Mouse (Mus musculus) G1E (cell line): Measurements from ENCODE around the gene 4930451I11Rik. TPM values are rescaled to one million over a fixed set of nuclear protein-coding genes. Genes with fewer than 3 reads are reported as not detected.
A peak's percentile ranks its signal among the peaks of the same experiment; 100 is the strongest.

Experiments
- ATAC-seq: 2 replicates; pipeline ENCODE4 v1.8.0; 2016; ENCODE audit warnings: mild to moderate bottlenecking; ENCODE audit not compliant: insufficient number of reproducible peaks, poor library complexity, low FRiP score, severe bottlenecking; ENCODE audit errors: extremely low read depth
- DNase-seq: peaks from one replicate; pipeline ENCODE4 v3.0.0; 2012; ENCODE audit warnings: low spot score
- H3K27me3 ChIP-seq: 2 replicates; pipeline ENCODE4 v1.6.1; 2012; ENCODE audit warnings: mild to moderate bottlenecking, low read length, inconsistent platforms; ENCODE audit not compliant: insufficient read depth
- H3K36me3 ChIP-seq: replicated peaks from 2 replicates; pipeline ENCODE3; 2012; ENCODE audit warnings: mild to moderate bottlenecking, inconsistent platforms
- H3K4me1 ChIP-seq: 2 replicates; pipeline ENCODE4 v1.6.1; 2012; ENCODE audit warnings: low read depth, low read length, inconsistent platforms, mixed read lengths; ENCODE audit not compliant: insufficient read depth
- H3K4me3 ChIP-seq: 2 replicates; pipeline ENCODE4 v1.5.1; 2012; ENCODE audit warnings: low read depth, mild to moderate bottlenecking, inconsistent platforms, low read length, moderate library complexity, mixed read lengths
- H3K9me3 ChIP-seq: replicated peaks from 2 replicates; pipeline ENCODE4 v1.6.1; 2012; ENCODE audit warnings: inconsistent platforms
- CTCF ChIP-seq: IDR thresholded peaks from 2 replicates; pipeline ENCODE4 v1.5.1; 2012; ENCODE audit warnings: low read depth, low read length, inconsistent platforms, mixed read lengths
- GATA1 ChIP-seq: IDR thresholded peaks from 2 replicates; pipeline ENCODE4 v1.6.1; 2012; ENCODE audit warnings: borderline replicate concordance, low read length, inconsistent platforms, mixed read lengths
- GATA2 ChIP-seq: IDR thresholded peaks from 2 replicates; pipeline ENCODE4 v1.6.1; 2012; ENCODE audit warnings: low read depth, low read length, inconsistent platforms, borderline replicate concordance
- POLR2AphosphoS5 ChIP-seq: IDR thresholded peaks from 2 replicates; pipeline ENCODE4 v1.6.1; 2012; ENCODE audit warnings: low read depth, low read length, inconsistent platforms; ENCODE audit not compliant: insufficient replicate concordance
- TAL1 ChIP-seq: conservative IDR thresholded peaks from 2 replicates; pipeline ENCODE4 v1.6.1; 2012; ENCODE audit warnings: low read depth, low read length, inconsistent platforms, mixed read lengths
- polyA plus RNA-seq: library from polyadenylated mRNA; stranded (reverse); fragments of >175 nt; gene quantifications from 2 replicates; pipeline ENCODE4 v1.2.3, GENCODE M21; 2012
- total RNA-seq, 2 experiments: library from RNA; stranded (forward) in 1 of 2; stranded (reverse) in 1 of 2; fragments of 200-1000 nt in 1 of 2; fragments of >200 nt in 1 of 2; fragmentation: Nextera tagmentation in 1 of 2; gene quantifications; 2 replicates each; pipeline ENCODE4 v1.2.3; 2014 to 2017

Gene 4930451I11Rik
- total and polyA plus RNA-seq, 3 experiments: not detected

DNA sequence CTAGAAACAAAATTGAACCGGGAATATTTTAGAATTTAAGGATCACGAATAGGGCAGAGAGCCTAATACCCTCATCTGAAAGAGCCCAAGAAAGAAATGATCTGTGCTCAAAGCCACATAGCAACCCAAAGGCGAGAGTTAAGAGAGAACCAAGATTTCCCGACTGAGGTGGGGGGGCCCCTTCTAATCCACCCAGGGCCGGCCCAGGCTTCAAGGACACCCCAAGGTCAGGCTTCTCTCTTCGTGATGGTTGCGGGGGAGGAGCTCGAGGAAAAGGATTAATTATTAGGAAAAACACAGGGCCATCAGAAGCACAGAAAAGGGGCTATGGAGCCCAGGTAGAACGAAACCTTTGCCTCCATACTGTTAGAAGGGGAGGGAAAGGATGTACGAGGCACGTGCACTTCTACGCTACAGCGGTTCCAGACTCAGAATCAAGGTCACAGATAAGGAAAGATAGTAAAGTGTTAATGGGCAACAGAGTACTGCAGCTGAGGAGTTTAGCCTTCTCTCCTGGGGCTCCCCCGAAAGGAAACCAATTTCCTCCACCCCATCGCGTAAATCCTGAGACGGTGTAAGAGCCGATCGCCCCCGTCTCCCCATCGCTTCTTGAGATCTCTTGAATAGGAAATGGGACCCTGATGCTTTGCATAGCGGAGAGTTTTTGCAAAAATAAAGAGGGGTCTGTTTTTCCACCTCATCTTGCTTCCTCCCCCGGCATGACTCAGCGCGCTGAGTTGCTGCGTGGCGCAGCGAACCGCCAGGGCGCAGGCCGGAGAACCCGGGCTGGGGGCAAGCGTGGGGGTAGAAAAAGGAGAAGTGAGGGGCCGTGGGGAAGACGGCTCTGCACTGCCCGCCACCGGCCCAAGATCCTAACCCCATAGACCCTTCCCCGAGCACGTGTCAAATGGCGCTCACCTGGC lies 33.1 kb downstream of the 4930451I11Rik start:
- Histone ChIP-seq H3K36me3 (peaks cover 59% of the 10 kb centered on the region), H3K9me3 (no peaks in the 10 kb centered on the region), H3K4me1 (peaks cover 78% of the 10 kb centered on the region), H3K4me3 (peak overlapping the region; percentile 99), H3K27me3 (no peaks in the 10 kb centered on the region)
- peak; percentile 80; the same call in 1 of the 2 replicates for TF ChIP-seq POLR2AphosphoS5
- TF ChIP-seq GATA1: no peak
- TF ChIP-seq CTCF: no peak
- no peak for TF ChIP-seq GATA2
- TF ChIP-seq TAL1: no peak
- DNase-seq (peak; percentile 53), ATAC-seq (no peak)

DNA sequence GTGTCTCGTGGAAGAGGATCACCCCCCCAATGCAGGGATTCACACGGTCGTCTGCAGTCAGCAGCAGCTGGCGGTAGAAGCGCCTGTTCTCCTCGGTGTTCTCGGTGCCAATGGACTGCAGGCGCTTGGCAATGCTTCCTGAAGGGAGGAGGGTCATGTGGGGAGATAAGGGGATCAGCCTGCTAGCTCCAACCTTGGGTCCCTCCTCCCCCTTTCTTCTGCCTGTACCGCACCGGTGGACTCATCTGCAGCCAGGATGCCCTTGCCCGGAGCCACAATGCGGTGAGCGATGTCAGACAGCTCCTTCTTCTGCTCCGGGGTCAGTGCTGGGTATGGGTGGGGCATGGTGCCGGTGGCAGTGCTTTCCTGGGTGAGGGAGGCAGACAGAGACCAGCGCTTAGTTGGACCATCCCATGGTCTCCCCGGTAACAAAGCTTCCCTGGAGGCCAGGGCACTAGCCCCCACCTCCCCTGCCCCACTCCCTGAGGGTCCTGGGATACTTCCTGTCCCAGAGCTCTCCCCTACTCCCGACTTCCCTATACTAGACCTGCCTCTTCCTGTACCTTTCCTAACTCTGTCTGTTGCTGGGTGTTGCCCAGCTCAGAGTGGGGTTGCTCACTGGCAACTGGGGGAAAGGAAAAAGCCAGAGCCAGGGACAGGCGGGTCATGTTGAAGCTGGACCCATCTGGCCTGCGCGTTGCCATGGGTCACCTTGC lies 33.9 kb downstream of the 4930451I11Rik start, which contains the start of gene Fam57b:
TSS of gene Fam57b (plus strand) at position 258 of the 716 bp plus-strand sequence.
- DNase-seq (no peak), ATAC-seq (no peak)
- peaks cover 78% of the 10 kb centered on the region for H3K4me1 ChIP-seq
- peak within 1 kb of the TSS; percentile 99 for H3K4me3 ChIP-seq
- no peaks in the 10 kb centered on the region for H3K27me3 ChIP-seq
- H3K36me3 ChIP-seq: peaks cover 61% of the 10 kb centered on the region
- TF ChIP-seq TAL1: no peak
- TF ChIP-seq CTCF: no peak
- no peak for TF ChIP-seq GATA2
- no peak for TF ChIP-seq GATA1
- peak; percentile 38; the same call in 1 of the 2 replicates for TF ChIP-seq POLR2AphosphoS5
- H3K9me3 ChIP-seq: no peaks in the 10 kb centered on the region

DNA sequence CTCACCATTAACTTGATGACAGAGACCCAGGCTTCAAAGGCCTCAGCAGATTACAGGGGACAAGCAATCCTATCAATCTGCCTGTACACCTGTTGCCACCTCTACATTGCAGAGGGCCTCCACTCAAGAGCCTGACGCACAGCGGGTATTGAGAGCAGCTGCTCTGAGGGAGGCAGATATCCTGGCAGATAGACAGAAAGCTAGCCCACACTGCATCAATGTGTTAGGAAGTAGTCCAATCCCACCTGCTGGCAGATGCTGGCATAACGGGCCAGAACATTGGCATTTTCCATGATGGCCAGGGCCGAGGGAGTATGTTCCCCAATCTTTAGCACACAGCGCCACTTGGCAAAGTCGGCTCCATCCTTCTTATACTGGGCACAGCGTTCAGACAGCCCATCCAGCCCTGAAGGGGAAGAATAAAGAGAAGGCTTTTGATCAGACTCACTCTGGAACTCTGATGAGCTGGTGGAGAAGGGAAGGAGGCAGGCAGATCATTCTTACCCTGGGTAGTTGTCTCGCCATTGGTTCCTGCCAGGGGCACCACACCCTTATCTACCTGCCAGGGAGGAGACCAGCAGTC lies 35.0 kb downstream of the 4930451I11Rik start:
- no peaks in the 10 kb centered on the region for H3K9me3 ChIP-seq
- TF ChIP-seq GATA1 (no peak), CTCF (peak; percentile 28; the same call in 1 of the 2 replicates)
- DNase-seq (no peak), ATAC-seq (no peak)
- H3K27me3 ChIP-seq: no peaks in the 10 kb centered on the region
- H3K4me1 ChIP-seq: peaks cover 70% of the 10 kb centered on the region
- H3K4me3 ChIP-seq: peak overlapping the region; percentile 99
- peaks cover 58% of the 10 kb centered on the region for H3K36me3 ChIP-seq

DNA sequence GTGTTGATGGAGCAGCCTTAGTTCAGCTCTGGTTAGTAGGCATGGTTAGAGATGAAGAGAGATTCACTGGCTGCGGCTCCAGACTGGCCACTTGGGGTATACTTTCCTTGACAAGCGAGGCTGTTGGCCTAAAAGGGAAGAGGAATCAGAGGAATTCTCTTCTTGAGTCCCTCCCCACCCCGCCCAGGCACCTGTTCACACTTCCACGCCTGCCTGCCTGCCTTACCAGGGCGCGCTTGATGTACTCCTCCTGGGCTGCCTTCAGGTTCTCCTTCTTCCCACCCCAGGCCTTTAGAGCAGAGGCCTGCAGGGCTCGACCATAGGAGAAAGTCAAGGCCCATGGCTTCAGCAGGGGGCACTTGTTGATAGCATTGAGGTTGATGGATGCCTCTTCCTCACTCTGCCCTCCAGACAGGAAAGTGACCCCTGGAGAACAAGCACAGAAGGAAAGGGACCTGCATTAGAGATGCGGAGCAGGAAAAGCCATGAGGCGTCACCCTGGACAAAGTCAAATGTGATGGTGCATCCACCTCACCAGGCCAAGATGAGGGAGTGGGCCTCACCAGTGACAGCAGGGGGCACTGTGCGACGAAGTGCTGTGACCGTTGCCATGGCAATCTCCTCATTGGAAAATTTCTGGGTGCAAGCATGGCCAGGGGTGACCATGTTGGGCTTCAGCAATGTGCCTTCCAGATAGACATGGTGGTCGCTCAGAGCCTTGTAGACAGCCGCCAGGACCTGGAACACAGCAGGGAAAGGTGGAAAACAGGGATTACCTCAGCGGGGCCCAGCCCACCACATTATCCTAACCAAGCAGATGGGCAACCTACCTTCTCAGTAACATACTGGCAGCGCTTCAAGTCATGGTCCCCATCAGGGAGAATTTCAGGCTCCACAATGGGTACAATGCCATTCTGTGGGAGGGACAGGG lies 35.8 kb downstream of the 4930451I11Rik start:
- no peaks in the 10 kb centered on the region for H3K27me3 ChIP-seq
- peaks cover 60% of the 10 kb centered on the region for H3K36me3 ChIP-seq
- ATAC-seq: no peak
- H3K4me3 ChIP-seq: peak overlapping the region; percentile 99
- TF ChIP-seq TAL1 (no peak), CTCF (no peak; the same call in 1 of the 2 replicates), GATA2 (no peak)
- no peak for DNase-seq
- peaks cover 68% of the 10 kb centered on the region for H3K4me1 ChIP-seq
- H3K9me3 ChIP-seq: no peaks in the 10 kb centered on the region

DNA sequence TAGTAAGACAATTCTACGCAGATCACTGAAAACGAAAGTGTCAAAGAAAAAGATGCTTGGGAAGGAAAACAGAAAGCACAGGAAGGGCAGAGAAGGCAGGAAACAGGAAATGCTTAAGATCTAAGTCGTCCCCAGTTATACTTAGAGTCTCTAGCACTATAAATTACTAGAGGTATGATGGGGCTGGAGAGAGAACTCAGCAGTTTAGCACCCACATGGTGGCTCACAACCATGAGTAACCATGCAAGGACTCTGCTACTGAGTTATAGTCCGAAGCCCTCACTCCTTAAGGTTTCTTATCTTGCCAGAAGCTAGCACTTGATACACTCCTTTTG lies 37.2 kb downstream of the 4930451I11Rik start:
- Histone ChIP-seq H3K9me3 (no peaks in the 10 kb centered on the region), H3K36me3 (peaks cover 73% of the 10 kb centered on the region), H3K4me1 (peaks cover 66% of the 10 kb centered on the region), H3K27me3 (no peaks in the 10 kb centered on the region), H3K4me3 (no peak overlapping the region)
- DNase-seq (no peak), ATAC-seq (no peak)
- TF ChIP-seq GATA1 (no peak), GATA2 (no peak), CTCF (no peak), TAL1 (no peak), POLR2AphosphoS5 (no peak)
